Mouse (Mus musculus) frontal cortex, adult 2 months (tissue): ENCODE results near the gene Thsd4. TPM values are rescaled to one million over a fixed set of nuclear protein-coding genes. Genes with fewer than 3 reads are reported as not detected.
"Not testable (repeated sequence)": the region's sequence is repeated elsewhere in the genome, so short reads cannot be mapped to it uniquely, and the experiment has no call there.

Experiments
- DNase-seq, 2 experiments: peaks; one replicate each; pipeline ENCODE4 v3.0.0; 2022; ENCODE audit warnings: low spot score in 1 of 2; ENCODE audit errors: extremely low spot score in 1 of 2
- polyA plus RNA-seq: library from polyadenylated mRNA; depleted of rRNA; stranded (reverse); fragments of >200 nt; gene quantifications from 2 replicates; pipeline ENCODE4 v1.2.3, GENCODE M21; 2012

Gene Thsd4
- polyA plus RNA-seq, 1 experiment, result 4.7 TPM

- peak in 1 of 2 experiments; percentile 70 for DNase-seq
Observed at GRCm38 (mm10) chr9:60275410-60276159, 246.3 kb downstream of the Thsd4 start.

DNA sequence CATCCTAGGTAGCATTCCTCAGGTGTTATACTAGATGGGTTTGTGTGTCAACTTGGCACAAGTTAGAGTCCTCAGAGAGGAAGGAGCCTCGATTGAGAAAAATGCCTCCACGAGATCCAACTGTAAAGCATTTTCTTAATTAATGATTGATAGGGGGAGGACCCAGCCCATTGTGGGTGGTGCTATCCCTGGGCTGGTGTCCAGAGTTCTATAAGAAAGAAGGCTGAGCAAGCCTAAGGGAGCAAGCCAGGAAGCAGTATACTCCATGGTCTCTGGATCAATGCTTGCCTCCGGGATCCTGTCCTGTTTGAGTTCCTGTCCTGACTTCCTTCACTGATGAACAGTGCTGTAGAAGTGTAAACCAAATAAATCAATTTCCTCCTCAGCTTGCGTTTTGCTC, 247.3 kb downstream of the Thsd4 start:
- DNase-seq, result no peak

- not testable (repeated sequence) for DNase-seq
Observed at GRCm38 (mm10) chr9:60272345-60272744, 249.5 kb downstream of the Thsd4 start.

GRCm38 (mm10) chr9:60271940-60272339, 249.9 kb downstream of the Thsd4 start:
- no peak for DNase-seq

DNA sequence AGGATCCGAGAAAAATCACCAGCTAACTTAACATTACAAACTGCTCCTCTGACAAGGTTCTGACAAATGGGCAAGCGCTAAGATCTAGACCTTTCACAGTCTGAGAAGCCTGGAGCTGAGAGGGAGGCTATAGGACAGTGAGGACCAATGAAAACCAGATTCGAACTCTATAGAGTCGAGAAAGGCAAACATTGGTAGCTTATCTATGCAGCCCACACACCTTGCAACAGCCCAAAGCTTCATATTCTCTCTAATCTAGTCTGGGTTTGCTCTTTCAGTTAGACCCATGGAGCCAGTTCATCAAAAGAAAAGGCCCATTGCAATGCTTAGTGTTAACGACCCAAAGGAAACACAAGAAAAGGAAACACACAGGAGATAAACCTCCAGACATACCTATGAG, 252.0 kb downstream of the Thsd4 start:
- DNase-seq, result no peak

DNA sequence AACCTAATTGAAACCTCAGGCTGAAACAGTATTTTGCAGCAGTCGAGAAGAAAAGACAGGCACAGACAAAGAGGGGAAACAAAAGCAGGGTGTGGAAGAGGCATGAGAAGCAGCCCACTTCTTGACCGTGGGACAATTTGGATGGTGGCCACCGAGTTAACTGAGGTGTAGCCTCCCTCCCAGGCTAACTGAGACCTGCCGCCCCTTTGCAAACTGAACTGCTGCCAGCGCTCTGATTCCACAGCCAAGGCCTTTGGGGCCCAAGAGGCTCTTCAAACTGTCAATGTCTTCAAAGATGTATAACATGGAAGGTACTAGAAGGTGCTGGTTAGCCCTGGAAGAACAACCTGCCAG, 254.6 kb downstream of the Thsd4 start:
- DNase-seq, result no peak

DNA sequence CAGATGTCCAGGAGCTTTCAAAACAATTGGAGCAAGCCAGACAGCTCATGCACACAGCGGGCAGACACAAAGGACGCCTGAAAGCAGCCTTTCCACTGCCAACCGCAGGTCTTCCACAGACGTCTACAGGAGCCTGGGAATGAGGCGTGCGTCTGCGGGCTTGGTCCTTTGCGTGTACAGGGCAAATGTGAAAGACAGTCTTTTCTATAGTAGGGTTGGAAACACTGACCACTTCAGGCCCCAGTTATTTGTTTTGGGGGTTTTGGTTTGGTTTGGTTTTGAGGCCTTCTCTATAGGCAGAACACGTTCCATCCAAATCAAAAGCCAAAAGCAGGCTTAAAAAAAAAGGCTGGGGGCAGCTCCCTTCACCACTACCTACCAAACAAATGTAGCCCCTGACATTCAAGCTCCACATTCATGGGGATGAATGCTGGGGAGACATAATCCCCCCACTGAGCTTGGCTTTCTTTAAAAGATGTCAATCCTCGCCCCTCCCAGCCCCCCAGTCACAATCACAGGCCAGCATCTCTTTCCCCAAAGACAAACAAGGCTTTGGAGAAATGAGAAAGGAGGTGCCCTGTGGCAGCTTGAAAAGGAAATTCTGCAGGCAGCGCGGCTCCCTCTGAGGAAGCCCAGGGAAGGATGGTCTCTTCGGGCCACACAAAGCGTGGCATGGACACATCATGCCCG, 255.1 kb downstream of the Thsd4 start:
- DNase-seq, result no peak

- no peak for DNase-seq
Observed at GRCm38 (mm10) chr9:60264586-60265325, 257.1 kb downstream of the Thsd4 start.

DNA sequence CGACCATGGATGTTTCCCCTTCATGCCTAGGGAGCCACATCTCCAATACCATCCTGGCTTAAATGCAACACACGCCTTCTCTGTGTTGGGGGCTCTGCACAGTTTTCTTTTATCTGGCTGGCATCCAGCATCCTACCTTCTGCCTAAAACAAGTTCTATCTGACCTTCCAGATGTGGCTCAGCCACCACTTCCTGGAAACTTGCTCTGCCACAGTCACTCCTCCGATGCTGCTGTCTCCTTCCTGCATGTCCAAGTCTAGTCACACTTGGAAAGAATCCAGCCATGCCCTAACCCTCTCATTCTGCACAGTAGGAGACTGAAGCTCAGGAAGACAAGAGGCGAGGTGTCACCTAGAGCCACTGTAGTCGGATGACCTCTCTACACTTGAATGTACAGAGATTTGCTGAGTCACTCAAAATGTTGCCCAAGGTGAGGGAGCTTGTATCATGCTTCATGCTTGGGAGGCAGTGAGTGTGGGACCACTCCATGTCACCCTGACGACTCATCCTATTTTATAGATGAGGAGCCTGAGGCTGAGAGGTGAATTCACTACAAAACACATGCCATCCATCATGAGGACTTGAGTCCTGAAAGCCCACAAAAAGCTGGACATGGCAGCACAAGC, 259.2 kb downstream of the Thsd4 start:
- DNase-seq, result no peak

GRCm38 (mm10) chr9:60259626-60260025, 262.2 kb downstream of the Thsd4 start:
- peak in 1 of 2 experiments; percentile 16 for DNase-seq

DNA sequence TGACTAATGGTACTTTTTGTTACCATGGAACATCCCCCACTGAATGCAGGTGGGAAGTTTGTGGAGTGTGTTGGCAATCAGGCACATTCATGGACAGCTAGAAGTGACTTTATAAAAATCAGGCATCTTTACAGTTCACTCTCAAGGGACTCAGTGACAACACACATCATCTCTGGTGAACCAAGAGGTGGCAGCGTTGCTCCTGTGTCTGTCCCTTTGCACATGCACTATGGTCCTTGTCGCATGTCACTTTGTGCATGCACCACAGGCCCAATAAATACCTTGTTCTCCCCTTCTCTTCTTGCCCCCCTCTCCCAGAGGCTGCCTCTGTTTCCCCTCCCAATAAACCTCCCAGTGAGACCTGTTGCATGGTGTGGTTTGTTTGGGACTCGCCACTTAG, 270.1 kb downstream of the Thsd4 start:
- DNase-seq, result peak in 1 of 2 experiments; percentile 46

DNA sequence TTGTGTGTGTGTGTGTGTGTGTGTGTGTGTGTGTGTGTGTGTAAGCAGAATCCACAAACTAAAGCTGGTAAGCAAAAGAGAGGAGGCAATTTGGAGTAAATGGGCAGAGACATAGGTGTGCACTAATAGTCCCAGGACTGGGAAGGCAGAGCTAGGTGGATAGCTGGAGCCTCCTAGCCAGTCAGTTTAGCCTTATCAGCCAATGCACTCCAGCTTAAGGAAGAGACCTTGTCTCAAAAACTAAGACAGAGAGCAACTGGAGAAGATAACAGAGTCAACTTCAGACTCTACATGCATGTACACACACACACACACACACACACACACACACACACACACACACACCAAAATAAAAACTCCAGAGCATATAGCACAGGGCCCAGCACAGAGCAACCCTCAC, 271.4 kb downstream of the Thsd4 start:
- DNase-seq, result no peak

GRCm38 (mm10) chr9:60247998-60248397, 273.8 kb downstream of the Thsd4 start:
- no peak for DNase-seq

GRCm38 (mm10) chr9:60244943-60245342, 276.9 kb downstream of the Thsd4 start:
- DNase-seq, result peak; percentile 41 to 91

GRCm38 (mm10) chr9:60243503-60243902, 278.3 kb downstream of the Thsd4 start:
- peak in 1 of 2 experiments; percentile 25 for DNase-seq

GRCm38 (mm10) chr9:60237667-60238066, 284.2 kb downstream of the Thsd4 start:
- DNase-seq, result peak; percentile 28 to 76

DNA sequence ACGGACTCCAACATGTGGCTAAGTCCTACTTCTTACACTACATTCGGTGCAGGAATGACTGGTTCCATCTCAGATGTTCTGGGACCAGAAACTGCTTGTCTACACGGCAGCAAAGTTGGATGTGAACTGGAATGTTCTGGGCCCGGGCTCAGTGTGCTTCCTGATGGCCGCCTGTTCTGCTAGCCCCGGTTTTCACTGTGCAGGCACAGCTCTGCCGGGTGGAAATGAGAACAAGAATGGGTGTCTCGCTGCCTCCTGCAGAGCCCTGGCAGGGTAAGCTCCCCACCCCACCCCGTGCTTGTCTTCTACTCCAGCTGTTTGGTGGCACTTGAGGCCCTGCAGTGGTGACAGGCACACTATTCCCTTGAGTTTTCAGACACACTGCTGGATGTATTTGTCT, 285.7 kb downstream of the Thsd4 start:
- no peak for DNase-seq

GRCm38 (mm10) chr9:60234233-60235115, 287.4 kb downstream of the Thsd4 start:
- no peak for DNase-seq

DNA sequence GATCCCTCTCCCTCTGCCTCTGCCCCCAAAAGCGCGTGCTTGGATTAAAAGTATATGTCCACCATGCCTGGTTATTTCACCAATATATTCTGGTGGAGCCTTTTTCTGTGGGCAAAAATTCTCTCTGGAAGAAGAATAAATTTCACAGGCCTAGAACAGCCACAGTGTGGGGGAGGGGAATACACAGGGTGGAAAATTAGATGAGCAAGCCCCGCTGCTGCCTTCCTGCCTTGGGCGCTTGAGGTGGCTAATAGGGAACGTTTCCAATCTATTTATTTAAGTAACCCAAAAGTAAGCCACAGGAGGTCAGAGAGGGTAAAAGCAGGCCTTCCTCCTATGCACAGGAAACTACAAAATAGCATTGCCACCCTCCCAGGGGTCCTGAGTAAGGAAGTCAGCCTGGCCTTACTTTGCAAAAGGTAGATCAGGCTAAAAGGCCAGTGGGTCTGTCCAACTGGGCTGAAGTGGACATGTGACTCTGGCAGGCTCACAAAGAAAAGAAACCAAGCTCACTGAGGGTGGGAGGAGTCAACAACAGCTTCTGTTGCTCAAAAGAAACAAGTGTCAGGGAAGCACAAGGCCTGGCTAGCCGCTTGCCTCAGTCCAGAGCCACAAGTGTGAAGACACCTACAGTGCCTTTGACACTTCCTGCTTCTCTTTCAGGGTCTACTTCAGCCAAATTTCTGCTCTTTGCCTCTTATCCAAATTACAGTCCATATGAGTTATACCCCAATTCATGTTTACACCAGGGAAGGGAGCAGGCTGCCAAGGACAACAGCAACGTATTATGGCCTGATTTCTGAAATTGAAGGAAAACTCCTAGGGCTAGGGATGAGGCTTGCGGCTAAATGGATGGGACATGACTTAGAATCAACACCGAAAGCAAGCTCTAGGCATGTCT, 289.6 kb downstream of the Thsd4 start:
- no peak for DNase-seq
